Mouse (Mus musculus) embryonic fibroblast, embryonic 13.5 days (primary cell): ENCODE results near the gene Elovl4. TPM values are rescaled to one million over a fixed set of nuclear protein-coding genes. Genes with fewer than 3 reads are reported as not detected.

Experiments
- H3K27ac ChIP-seq: 2 replicates; pipeline ENCODE4 v1.5.1; 2012; ENCODE audit warnings: low read length, control low read depth, inconsistent platforms; ENCODE audit not compliant: insufficient read depth
- H3K4me1 ChIP-seq: 2 replicates; pipeline ENCODE4 v1.6.1; 2011; ENCODE audit warnings: low read length; ENCODE audit not compliant: control insufficient read depth, insufficient read depth
- H3K4me3 ChIP-seq: 2 replicates; pipeline ENCODE4 v1.5.1; 2011; ENCODE audit warnings: mild to moderate bottlenecking, control low read depth, low read length; ENCODE audit not compliant: insufficient read depth
- CTCF ChIP-seq: IDR thresholded peaks from 2 replicates; pipeline ENCODE4 v1.5.1; 2011; ENCODE audit warnings: mild to moderate bottlenecking, control low read depth, low read length, moderate library complexity, borderline replicate concordance; ENCODE audit not compliant: insufficient read depth
- POLR2A ChIP-seq: IDR thresholded peaks from 2 replicates; pipeline ENCODE4 v1.6.1; 2011; ENCODE audit warnings: low read depth, mild to moderate bottlenecking, control low read depth, low read length, moderate library complexity
- polyA plus RNA-seq: library from polyadenylated mRNA; stranded (reverse); fragments of >200 nt; gene quantifications from 2 replicates; pipeline ENCODE4 v1.2.4, GENCODE M21; 2011; ENCODE audit warnings: low read depth; ENCODE audit not compliant: missing spikeins, insufficient read length

Gene Elovl4
- 3.7 and 6.1 TPM in 2 replicates for polyA plus RNA-seq

GRCm38 (mm10) chr9:83805977-83806815, at the start of gene Elovl4:
Gene Elovl4, minus strand, starts transcription at chr9:83806277.
- Histone ChIP-seq H3K4me1 (no peaks in the 10 kb centered on the region), H3K27ac (no peak within 1 kb of the TSS), H3K4me3 (peak within 1 kb of the TSS; percentile 53)
- TF ChIP-seq POLR2A = peak; percentile 66
- TF ChIP-seq CTCF = no peak

DNA sequence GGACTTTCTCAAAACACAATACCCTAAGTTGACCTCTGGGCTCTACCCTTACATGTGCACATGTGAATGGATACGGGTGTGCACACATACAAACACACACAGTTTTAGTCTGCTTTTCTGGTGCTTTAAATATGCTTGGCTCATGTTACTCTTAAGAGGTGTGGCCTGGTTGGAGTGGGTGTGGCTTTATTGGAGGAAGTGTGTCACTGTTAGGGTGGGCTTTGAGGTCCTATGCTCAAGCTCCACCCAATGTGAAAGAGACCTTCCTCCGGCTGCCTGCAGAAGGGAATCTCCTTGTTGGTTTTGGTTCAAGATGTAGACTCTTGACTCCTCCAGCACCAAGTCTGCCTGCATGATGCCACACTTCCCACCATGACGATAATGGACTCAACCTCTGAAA, 46.4 kb upstream of the Elovl4 start:
- TF ChIP-seq POLR2A (no peak), CTCF (no peak)
- Histone ChIP-seq H3K4me3 (no peak overlapping the region), H3K4me1 (no peaks in the 10 kb centered on the region), H3K27ac (no peak overlapping the region)

- no peak for TF ChIP-seq POLR2A
- no peak for TF ChIP-seq CTCF
- Histone ChIP-seq H3K4me1 (no peaks in the 10 kb centered on the region), H3K4me3 (peak overlapping the region; percentile 80), H3K27ac (no peak overlapping the region)
Measured at GRCm38 (mm10) chr9:83834748-83835313, 28.8 kb upstream of the Elovl4 start.

DNA sequence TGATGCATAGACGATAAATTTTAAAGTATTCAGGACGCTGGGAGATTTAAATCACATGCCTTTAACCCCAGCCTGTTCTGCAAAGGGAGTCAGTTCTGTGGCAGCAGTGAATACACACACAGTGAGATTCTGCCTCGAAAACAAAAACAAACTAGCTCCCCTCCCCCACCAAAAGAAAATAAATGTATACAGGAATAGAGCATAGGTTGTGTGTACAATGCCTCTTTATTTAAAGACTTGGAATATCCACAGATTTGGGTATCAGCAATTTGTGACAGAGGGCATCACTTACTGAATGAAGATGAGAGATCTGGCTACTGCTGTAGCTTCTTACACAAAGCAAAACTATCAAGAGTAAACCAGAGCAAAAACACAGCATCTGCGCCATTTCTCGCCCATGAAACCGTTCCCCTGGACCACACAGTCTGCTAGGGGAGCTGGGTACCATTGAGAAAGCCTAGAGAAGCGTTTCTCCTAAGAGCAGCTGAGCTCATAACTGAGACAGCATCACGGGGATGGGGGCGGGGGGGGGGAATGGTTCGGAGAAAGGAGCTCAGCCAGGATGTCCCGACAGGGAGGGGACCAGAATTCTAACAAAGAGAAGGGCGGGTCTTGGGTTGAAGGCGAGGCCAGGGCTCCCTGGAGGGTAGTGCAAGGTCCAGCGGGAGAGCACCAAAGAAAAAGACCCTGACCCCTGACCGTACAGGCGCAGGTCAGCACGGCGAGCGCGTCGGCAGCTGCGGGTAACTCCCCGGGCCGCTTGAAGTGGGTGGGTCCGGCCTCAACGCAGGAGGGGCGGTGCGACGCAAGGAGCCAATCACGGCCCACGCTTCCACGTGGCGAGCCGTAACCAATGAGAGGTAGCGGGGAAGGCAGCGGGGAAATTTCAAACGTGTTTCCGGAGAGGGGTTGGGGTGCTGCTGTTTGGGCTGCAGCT, 28.0 kb upstream of the Elovl4 start, which contains the start of gene Ttk:
Gene Ttk, plus strand, starts transcription at position 879 of the 937 bp plus-strand sequence.
- H3K27ac ChIP-seq = no peak within 1 kb of the TSS
- no peak for TF ChIP-seq CTCF
- peak; percentile 93 for TF ChIP-seq POLR2A
- no peaks in the 10 kb centered on the region for H3K4me1 ChIP-seq
- peak within 1 kb of the TSS; percentile 80 for H3K4me3 ChIP-seq

GRCm38 (mm10) chr9:83831152-83831551, 25.1 kb upstream of the Elovl4 start:
- Histone ChIP-seq H3K4me3 (no peak overlapping the region), H3K4me1 (no peaks in the 10 kb centered on the region), H3K27ac (no peak overlapping the region)
- no peak for TF ChIP-seq CTCF
- no peak for TF ChIP-seq POLR2A

DNA sequence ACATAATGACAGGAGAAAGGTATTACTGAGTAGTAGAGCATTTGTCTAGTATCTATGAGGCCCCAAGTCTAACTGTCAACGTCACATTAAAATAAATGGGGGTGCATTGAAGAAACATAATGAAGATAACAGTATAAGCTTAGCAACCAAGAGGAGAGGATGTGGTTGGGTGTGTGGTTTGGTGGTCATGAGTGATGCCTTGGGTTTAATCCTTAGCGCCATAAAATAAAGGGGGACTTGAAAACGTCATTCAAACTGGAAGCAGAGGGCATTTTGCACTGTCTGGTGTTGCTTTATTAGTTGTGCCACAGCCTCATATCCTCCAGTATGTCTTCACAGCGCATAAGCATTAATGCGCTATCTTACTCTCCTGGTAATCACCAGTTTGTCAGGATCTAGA, 23.8 kb upstream of the Elovl4 start:
- Histone ChIP-seq H3K4me3 (no peak overlapping the region), H3K27ac (no peak overlapping the region), H3K4me1 (no peaks in the 10 kb centered on the region)
- no peak for TF ChIP-seq POLR2A
- TF ChIP-seq CTCF = no peak

DNA sequence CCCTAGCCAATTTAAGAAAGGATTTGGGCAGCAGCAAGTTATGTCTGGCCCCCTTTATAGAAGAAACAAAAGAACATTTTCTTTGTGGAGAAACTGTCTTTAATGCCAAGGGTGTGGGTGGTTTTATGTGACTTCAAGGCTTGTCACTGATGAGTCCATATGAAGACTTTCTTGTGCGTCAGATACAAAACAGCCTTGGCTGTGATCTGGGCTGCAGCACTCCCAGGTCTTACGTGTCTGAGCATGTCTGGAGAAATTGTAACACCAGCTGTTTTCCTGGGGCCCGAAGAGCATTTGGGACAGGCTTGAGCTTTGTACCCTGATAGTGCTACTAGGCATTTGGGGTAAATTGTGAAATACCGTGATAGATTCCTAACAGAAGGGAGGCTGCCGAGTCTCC, 16.8 kb upstream of the Elovl4 start:
- H3K4me1 ChIP-seq = no peaks in the 10 kb centered on the region
- no peak for TF ChIP-seq CTCF
- H3K27ac ChIP-seq = no peak overlapping the region
- H3K4me3 ChIP-seq = no peak overlapping the region

DNA sequence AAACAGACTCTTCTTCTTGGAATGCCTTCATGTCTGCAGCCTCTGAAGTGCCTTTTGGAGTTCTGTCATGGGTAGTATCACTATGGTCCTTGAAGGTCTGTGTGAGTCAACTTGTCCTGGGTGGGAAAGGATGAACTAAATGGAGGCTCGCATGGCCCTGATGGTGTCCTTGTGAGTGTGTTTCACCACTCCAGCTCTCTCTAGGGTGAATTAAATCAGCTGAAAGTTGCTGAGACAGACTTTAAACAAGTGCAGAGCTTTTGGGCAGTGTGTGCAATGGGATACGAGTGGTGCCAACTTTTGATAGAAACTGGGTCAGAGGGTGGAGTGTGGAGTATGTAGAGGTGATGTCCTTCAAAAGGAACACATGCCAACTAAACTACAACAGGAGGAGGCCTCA, 14.9 kb upstream of the Elovl4 start:
- TF ChIP-seq POLR2A (no peak), CTCF (no peak)
- Histone ChIP-seq H3K4me3 (no peak overlapping the region), H3K4me1 (no peaks in the 10 kb centered on the region), H3K27ac (no peak overlapping the region)

GRCm38 (mm10) chr9:83819188-83819587, 13.1 kb upstream of the Elovl4 start:
- no peak for TF ChIP-seq CTCF
- TF ChIP-seq POLR2A = no peak
- Histone ChIP-seq H3K4me1 (no peaks in the 10 kb centered on the region), H3K27ac (no peak overlapping the region), H3K4me3 (no peak overlapping the region)
